ENCODE assay signal across 13 mouse cellular contexts in the genomic region with DNA sequence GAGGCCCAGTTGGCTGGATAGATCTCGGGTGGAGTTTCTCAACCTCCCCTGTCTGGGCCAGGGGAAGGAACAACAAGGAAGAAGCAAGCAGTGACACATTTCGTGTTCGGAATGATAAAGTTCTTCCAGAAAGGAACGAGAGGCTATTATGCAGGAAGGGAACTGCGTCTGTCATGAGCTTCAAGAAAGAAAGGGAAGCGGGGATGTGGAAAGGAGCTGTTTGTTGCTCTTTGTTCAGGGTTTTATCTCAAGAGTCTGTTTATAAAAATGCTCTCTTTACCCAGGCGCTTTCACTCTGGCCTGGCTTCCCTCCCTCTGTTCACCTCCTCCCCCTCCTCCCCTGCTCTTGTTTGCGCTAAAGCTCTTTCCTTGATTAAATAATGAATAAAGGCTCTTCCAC. TPM values are rescaled to one million over a fixed set of nuclear protein-coding genes. Genes with fewer than 3 reads are reported as not detected.
A peak's percentile ranks its signal among the peaks of the same experiment; 100 is the strongest.
DNase-seq lines count a peak whose midpoint lies in the region; ATAC-seq and TF ChIP-seq lines count a peak whose summit lies in the region.
"Had no signal": no experiment of that assay in that cellular context is flagged by ENCODE, and none has a peak within 500 bp of the region (broad histone marks: within the 10 kb centered on the region; RNA-seq: fewer than 3 reads in every experiment).

No protein-coding gene starts in this region.

- TF ChIP-seq CTCF in stomach, postnatal 0 days (IDR thresholded peaks at IDR 0.05; ENCODE audit: low read depth): no peak

- ATAC-seq in stomach, embryonic 14.5 days (ENCODE audit: insufficient number of reproducible peaks, insufficient read depth, low FRiP score, low read depth): no peak
- ATAC-seq in stomach, postnatal 0 days (ENCODE audit: low FRiP score, low TSS enrichment): no peak

- H3K4me2 ChIP-seq in stomach, embryonic 14.5 days (replicated peaks; ENCODE audit: low read depth, low read length): peak overlapping the region; percentile 15; the same call in 1 of the 2 replicates
- no peak overlapping the region for H3K4me2 ChIP-seq in stomach, postnatal 0 days (replicated peaks; ENCODE audit: low read depth)
- H3K4me2 ChIP-seq: embryonic facial prominence, embryonic 15.5 days had no signal

- peak; percentile 11 to 37 for DNase-seq in heart, adult 18-20 months
- DNase-seq in heart, postnatal 10 days: no peak
- DNase-seq in stomach, postnatal 0 days (ENCODE audit: low spot score): no peak
- DNase-seq in lung, postnatal 36 days: peak; percentile 3
- peak; percentile 40 for DNase-seq in testis, postnatal 14 days (ENCODE audit: low spot score)
- DNase-seq in adrenal gland, adult 2 months: no peak
- DNase-seq in gastrocnemius, postnatal 14 days: no peak
- DNase-seq: adrenal gland, postnatal 25 days; cerebellum, adult 2 months; kidney, postnatal 25 days; left cerebral cortex, postnatal 4 days had no signal

- no peak for TF ChIP-seq EP300 in stomach, postnatal 0 days (optimal IDR thresholded peaks at IDR 0.05)

- no peaks in the 10 kb centered on the region for H3K27me3 ChIP-seq in stomach, embryonic 14.5 days (ENCODE audit: control insufficient read depth, insufficient read depth, low read length)
- no peaks in the 10 kb centered on the region for H3K27me3 ChIP-seq in stomach, postnatal 0 days (ENCODE audit: control insufficient read depth, insufficient read depth, low read length)
- H3K27me3 ChIP-seq: embryonic facial prominence, embryonic 15.5 days had no signal

- 15% methylated on average over 8 of the region's 8 CpGs for WGBS in stomach, embryonic 14.5 days
- 13% methylated on average over 8 of the region's 8 CpGs for WGBS in stomach, postnatal 0 days

- peaks cover 4% of the 10 kb centered on the region; the same call in 1 of the 2 replicates for H3K4me1 ChIP-seq in stomach, embryonic 14.5 days (ENCODE audit: control insufficient read depth, insufficient read depth, low read length)
- no peaks in the 10 kb centered on the region for H3K4me1 ChIP-seq in stomach, postnatal 0 days (replicated peaks; ENCODE audit: control insufficient read depth, insufficient read depth)
- H3K4me1 ChIP-seq: embryonic facial prominence, embryonic 15.5 days had no signal

- H3K27ac ChIP-seq in stomach, embryonic 14.5 days (ENCODE audit: low read length): no peak overlapping the region
- no peak overlapping the region for H3K27ac ChIP-seq in stomach, postnatal 0 days (replicated peaks)
- H3K27ac ChIP-seq: embryonic facial prominence, embryonic 15.5 days had no signal

- no peak overlapping the region for H3K9ac ChIP-seq in stomach, embryonic 14.5 days (replicated peaks; ENCODE audit: low read depth, low read length)
- no peak overlapping the region for H3K9ac ChIP-seq in stomach, postnatal 0 days (ENCODE audit: low read length)
- H3K9ac ChIP-seq: embryonic facial prominence, embryonic 15.5 days had no signal

- H3K9me3 ChIP-seq in stomach, embryonic 14.5 days (ENCODE audit: control insufficient read depth, low read depth, low read length): no peaks in the 10 kb centered on the region
- H3K9me3 ChIP-seq in stomach, postnatal 0 days (ENCODE audit: control insufficient read depth, low read length): no peaks in the 10 kb centered on the region
- H3K9me3 ChIP-seq: embryonic facial prominence, embryonic 15.5 days had no signal

- H3K36me3 ChIP-seq in stomach, embryonic 14.5 days (ENCODE audit: control insufficient read depth, insufficient read depth, low read length): no peaks in the 10 kb centered on the region
- H3K36me3 ChIP-seq in stomach, postnatal 0 days (ENCODE audit: control insufficient read depth, insufficient read depth, low read length): no peaks in the 10 kb centered on the region
- H3K36me3 ChIP-seq: embryonic facial prominence, embryonic 15.5 days had no signal

- no peak overlapping the region for H3K4me3 ChIP-seq in stomach, embryonic 14.5 days (ENCODE audit: low read depth, low read length)
- H3K4me3 ChIP-seq in stomach, postnatal 0 days (ENCODE audit: low read depth, low read length): no peak overlapping the region
- H3K4me3 ChIP-seq: embryonic facial prominence, embryonic 15.5 days had no signal

- intact Hi-C loops in heart, postnatal 10 days (cut with DNase I): no loop called here
- intact Hi-C loops in gastrocnemius, postnatal 14 days (cut with DNase I; ENCODE audit: low total_unique reads): no loop called here

RNA-seq across cellular contexts. Expression of a gene that starts 46.7 kb away (rescaled TPM):
- total RNA-seq in heart, adult 18-20 months (2021): under 1 TPM; 0.02 to 0.13 TPM
- under 1 TPM; 0.48 to 0.99 TPM for total RNA-seq in heart, postnatal 10 days (2021)
- 0.36 and 0.61 TPM in 2 replicates for polyA plus RNA-seq in stomach, embryonic 14.5 days (2014; fragmentation: Nextera tagmentation; extraction: Ambion mirVana)
- polyA plus RNA-seq in stomach, postnatal 0 days (2015; fragmentation: Nextera tagmentation; extraction: Ambion mirVana): 0.10 and 0.30 TPM in 2 replicates
- 1 to 10 TPM; 3.3 to 5.2 TPM for total RNA-seq in adrenal gland, adult 2 months (2021)
- polyA plus RNA-seq in adrenal gland, adult 2 months (2012; rRNA removed): 0.40 and 0.97 TPM in 2 replicates
- total RNA-seq in gastrocnemius, postnatal 14 days (2021): under 1 TPM in 1 of 2 experiments, not detected in 1; 0.04 TPM

Comparison
In these comparisons a context has a peak if more than half of its experiments do, and no peak if none do; other contexts are left out.
1. DNase-seq: peak in heart, adult 18-20 months (2 of 2), lung, postnatal 36 days (single experiment) and testis, postnatal 14 days (single experiment); none in heart, postnatal 10 days (0 of 2), stomach, postnatal 0 days (single experiment), adrenal gland, adult 2 months (single experiment) and gastrocnemius, postnatal 14 days (single experiment).